Comparison of ENCODE assay signal across 14 mouse cellular contexts in the genomic region with DNA sequence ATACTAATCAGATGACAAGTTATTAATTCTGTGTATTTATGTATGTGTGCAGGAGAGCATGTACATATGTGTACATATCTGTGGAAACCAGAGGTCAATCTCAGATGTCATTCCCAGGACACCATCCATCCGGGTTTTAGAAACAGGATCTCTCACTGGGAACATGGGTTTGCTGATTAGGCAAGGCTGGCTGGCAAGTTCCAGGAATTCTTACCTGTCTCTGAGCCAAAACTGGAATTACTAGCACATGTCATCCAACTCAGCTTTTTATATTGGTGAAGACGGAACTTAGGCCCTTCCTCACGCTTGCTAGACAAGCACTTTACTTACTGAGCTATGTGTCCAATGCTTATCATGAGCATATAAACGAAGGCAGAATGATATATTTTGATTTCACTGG.
DNase-seq lines count a peak whose midpoint lies in the region; ATAC-seq lines count a peak whose summit lies in the region.
"Had no signal": no experiment of that assay in that cellular context is flagged by ENCODE, and none has a peak within 500 bp of the region (broad histone marks: within the 10 kb centered on the region; RNA-seq: fewer than 3 reads in every experiment).

No protein-coding gene starts in this region.

- DNase-seq in gastrocnemius, adult 18-20 months (ENCODE audit: low spot score): peak; percentile 30
- no peak for DNase-seq in gastrocnemius, postnatal 4 days (ENCODE audit: low spot score in 2 of 2)
- DNase-seq in kidney, postnatal 14 days: peak; percentile 12
- no peak for DNase-seq in kidney, postnatal 10 days
- DNase-seq in brain, adult 2 months (ENCODE audit: low read depth, low spot score): peak; percentile 11
- DNase-seq in heart, postnatal 10 days: peak; percentile 26 to 34
- no peak for DNase-seq in thymus, postnatal 36 days
- DNase-seq: cerebellum, adult 11 months; liver had no signal

- ATAC-seq in hindbrain, embryonic 12.5 days (ENCODE audit: low FRiP score): no peak
- ATAC-seq: forebrain, embryonic 14.5 days had no signal

- H3K36me3 ChIP-seq in hindbrain, embryonic 12.5 days: no peaks in the 10 kb centered on the region
- H3K36me3 ChIP-seq: hindbrain, embryonic 15.5 days had no signal

- H3K4me3 ChIP-seq in hindbrain, embryonic 12.5 days: no peak overlapping the region
- H3K4me3 ChIP-seq: hindbrain, embryonic 15.5 days; myocyte had no signal

- no peak overlapping the region for H3K4me2 ChIP-seq in hindbrain, embryonic 12.5 days (replicated peaks)
- H3K4me2 ChIP-seq: hindbrain, embryonic 15.5 days; midbrain, embryonic 11.5 days had no signal

- H3K9me3 ChIP-seq in hindbrain, embryonic 12.5 days (replicated peaks): no peaks in the 10 kb centered on the region
- H3K9me3 ChIP-seq: hindbrain, embryonic 15.5 days had no signal

- H3K9ac ChIP-seq in hindbrain, embryonic 12.5 days: no peak overlapping the region
- H3K9ac ChIP-seq: hindbrain, embryonic 15.5 days had no signal

- intact Hi-C loops in heart, postnatal 10 days (cut with DNase I): no loop called here

- no peaks in the 10 kb centered on the region for H3K27me3 ChIP-seq in hindbrain, embryonic 12.5 days
- H3K27me3 ChIP-seq: hindbrain, embryonic 15.5 days had no signal

- 75% methylated on average over 4 of the region's 4 CpGs for WGBS in hindbrain, embryonic 12.5 days

- H3K27ac ChIP-seq in hindbrain, embryonic 12.5 days: no peak overlapping the region
- H3K27ac ChIP-seq: hindbrain, embryonic 15.5 days had no signal

- H3K4me1 ChIP-seq in hindbrain, embryonic 12.5 days: no peaks in the 10 kb centered on the region
- H3K4me1 ChIP-seq: hindbrain, embryonic 15.5 days had no signal

Comparison
In these comparisons a context has a peak if more than half of its experiments do, and no peak if none do; other contexts are left out.
1. DNase-seq: peak in gastrocnemius, adult 18-20 months (single experiment), kidney, postnatal 14 days (single experiment), brain, adult 2 months (single experiment) and heart, postnatal 10 days (2 of 2); none in gastrocnemius, postnatal 4 days (0 of 2), kidney, postnatal 10 days (single experiment) and thymus, postnatal 36 days (0 of 2).